Mouse (Mus musculus): ENCODE measurements around the gene Sgms1.

GRCm38 (mm10) chr19:32377701-32378325 lies 11.7 kb downstream of the Sgms1 start:
- TF ChIP-seq CTCF (IDR thresholded peaks at IDR 0.05) = no peak
- TF ChIP-seq POLR2A (IDR thresholded peaks at IDR 0.05; ENCODE audit: insufficient read depth, low read depth, low read length) = no peak

All from heart, adult 2 months (tissue).